Mouse (Mus musculus) left cerebral cortex, adult 18-20 months (tissue): ENCODE results near the gene Cyp2d9. TPM values are rescaled to one million over a fixed set of nuclear protein-coding genes. Genes with fewer than 3 reads are reported as not detected.
"Not testable (repeated sequence)": the region's sequence is repeated elsewhere in the genome, so short reads cannot be mapped to it uniquely, and the experiment has no call there.

Source experiments
- DNase-seq, 2 experiments: peaks; one replicate each; pipeline ENCODE4 v3.0.0; 2021 to 2022; ENCODE audit warnings: low spot score in 2 of 2, mixed read lengths in 1 of 2
- microRNA-seq, 2 experiments: library from miRNA; unstranded; fragments of <30 nt; microRNA quantifications; one replicate each; pipeline ENCODE4 v1.2.0; 2021
- total RNA-seq, 2 experiments: library from RNA; stranded (reverse); gene quantifications; 2 replicates each; pipeline ENCODE4 v1.2.3; 2021

The Cyp2d9 gene
- total RNA-seq, 2 experiments from 2014 or later, result not detected

DNA sequence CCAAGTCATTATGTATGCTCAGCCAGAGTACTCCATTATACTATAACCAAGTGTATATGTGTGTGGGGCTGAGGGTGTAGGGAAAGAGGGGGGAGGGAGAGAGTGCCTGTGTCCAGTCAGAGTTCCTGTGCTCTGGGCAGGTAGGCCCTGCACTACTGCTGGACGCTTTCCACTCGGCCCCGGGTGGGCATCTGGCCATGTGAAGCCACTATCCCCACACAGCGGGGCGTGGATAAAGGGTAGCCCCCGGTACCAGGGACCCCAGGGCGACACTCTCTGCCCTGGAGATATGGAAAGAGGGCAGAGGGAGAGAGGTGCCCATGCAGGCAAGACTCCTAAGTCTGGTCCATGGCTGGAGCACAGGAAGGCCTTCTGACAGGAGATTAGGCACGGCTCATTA is 12.0 kb downstream of the Cyp2d9 start:
- DNase-seq, result no peak

DNA sequence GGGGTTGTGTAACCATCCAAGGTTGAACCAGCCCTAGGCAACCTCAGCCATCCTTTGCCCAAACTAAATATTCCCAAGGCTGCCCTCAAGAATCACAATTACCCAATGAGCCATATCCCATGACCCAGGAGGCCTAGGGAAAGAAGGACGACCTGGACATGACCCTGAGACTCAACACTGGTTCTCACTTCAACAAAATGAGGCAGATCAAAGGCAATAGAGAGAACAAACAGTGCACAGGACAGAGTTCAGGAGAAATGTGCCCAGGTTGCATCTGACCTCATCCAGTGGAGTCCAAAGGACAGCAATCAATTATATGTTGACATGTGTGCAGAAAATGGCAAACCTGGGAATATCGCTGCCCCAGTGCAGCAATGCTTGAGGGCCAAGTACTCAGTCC is 16.8 kb downstream of the Cyp2d9 start:
- not testable (repeated sequence) for DNase-seq

DNA sequence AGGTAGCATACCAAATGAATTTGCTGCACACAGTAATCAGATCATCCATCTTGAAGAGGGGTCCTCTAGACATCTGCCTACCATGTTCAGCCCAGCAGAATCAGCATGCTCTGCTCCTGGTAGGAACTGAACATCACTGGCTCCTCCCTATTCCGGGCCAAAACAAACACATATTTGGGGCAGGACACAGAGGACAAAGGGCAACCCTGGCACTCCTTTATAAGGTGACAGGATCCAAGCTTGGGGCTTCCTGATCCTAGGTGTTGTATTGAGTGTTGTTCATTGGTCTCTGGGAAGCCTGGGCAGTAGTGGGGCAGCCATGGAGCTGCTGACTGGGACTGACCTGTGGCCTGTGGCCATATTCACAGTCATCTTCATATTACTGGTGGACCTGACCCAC is 18.9 kb downstream of the Cyp2d9 start:
- not testable (repeated sequence) for DNase-seq

DNA sequence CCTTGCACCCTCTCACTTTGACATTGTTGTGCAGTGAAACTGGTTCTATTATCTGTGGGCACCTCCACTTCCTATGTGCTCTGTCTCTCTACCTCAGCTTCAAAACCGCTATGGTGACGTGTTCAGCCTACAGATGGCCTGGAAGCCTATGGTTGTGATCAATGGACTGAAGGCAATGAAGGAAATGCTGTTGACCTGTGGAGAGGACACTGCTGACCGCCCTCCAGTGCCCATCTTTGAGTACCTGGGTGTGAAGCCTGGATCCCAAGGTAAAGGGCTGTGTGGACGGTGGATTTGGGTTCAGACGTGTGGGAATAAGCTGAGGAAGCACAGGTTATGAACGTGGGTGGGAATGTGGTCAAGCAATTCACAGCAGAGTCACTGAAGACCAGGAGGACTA is 20.3 kb downstream of the Cyp2d9 start:
- not testable (repeated sequence) for DNase-seq

DNA sequence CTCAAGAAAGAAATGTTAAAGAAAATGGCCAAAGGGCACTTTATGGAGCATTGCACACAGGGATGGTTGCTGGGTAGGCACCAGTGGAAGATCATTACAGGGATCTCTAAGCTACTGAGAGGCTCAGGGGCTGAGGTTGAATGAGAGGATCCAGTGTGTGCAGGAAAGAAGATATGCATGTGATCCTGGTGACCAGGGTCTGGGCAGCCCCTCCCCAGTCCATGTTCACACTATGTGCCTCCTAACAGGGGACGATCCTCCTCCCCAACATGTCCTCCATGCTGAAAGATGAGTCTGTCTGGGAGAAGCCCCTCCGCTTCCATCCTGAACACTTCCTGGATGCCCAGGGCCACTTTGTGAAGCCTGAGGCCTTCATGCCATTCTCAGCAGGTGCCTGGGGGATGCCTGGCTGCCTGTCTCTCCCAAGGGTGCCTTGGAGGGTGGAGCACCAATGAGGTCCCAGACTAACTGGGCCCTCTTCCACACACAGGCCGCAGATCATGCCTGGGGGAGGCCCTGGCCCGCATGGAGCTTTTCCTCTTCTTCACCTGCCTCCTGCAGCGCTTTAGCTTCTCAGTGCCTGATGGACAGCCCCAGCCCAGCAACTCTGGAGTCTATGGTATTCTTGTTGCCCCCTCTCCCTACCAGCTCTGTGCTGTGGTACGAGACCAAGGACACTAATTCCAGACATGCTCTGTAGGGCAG is 23.0 kb downstream of the Cyp2d9 start:
- DNase-seq, result not testable (repeated sequence)

DNA sequence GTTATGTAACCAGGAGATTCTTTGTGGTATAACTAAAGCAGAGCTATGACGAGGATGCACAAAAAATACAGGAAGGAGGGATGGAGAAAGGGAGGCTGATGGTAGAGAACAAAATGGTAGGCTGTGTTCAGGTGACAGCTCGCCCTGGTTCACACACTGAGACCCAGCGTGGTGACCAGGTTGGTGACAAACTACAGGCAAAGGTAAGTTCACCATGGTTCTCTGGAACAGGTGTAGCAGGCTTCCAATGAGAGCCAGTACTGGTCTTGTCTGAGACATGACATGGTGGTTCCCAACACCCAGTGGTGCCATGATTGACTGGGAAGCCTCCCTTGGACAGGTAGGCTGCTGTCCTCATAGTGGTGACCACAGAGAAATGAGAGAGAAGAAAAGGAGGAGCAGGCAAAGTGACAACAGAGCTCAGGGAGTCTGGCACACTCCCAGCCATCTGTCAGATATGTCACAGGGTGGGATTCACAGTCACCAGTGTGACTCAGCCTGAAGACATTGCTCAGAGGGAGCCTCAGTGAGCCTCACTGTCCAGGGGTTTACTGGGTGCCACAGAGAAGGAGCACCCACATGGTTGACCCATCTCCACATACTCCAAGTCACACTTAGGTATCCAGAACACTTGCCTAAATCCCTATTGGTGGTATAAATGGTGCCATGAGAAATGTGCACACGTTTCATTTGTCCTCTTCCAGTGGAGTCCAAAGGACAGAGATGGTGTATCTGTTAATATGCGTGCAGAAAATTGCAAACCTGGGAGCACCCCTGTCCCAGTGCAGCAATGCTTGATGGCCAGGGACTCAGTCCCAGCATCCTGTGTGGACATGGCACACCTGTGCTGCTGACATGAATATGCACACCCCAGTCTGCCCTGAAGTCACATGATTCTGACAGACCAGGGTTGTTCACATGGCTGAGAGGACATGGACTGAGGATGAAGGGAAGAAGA is 24.1 kb downstream of the Cyp2d9 start:
- DNase-seq, result no peak

DNA sequence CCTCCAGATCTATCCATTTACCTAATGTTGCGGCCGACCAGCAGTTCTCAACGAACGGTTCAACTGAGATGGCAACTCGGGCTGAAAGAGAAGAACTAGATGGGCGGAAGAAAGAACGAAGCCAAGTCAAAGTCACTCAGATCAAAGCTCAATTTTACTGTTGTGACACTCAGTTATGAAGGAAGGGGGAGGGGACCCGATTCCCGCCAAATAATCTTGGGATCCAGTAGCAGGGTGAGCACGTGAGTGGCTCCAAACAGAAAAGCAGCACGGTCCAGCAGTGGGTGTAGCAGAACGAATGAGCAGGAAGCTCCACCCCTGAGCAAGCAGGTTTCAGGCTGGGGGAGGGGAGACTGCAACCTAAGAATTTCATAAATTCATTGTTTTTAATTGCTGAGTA is 26.0 kb downstream of the Cyp2d9 start:
- DNase-seq, result not testable (repeated sequence)

DNA sequence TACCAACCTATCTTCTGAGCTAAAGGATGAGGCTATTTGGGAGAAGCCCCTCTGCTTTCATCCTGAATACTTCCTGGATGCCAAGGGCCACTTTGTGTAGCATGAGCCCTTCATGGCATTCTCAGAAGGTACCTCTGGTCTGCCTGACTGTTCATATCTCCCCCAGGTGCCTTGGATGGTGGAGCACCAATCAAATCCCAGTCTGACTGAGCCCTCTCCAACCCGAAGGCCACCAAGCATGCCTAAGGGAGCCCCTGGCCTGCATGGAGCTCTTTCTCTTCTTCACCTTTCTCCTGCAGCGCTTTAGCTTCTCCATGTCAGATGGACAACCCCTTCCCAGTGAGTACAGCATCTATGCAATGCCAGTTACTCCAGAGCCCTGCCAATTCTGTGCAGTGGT is 31.5 kb downstream of the Cyp2d9 start:
- no peak for DNase-seq

DNA sequence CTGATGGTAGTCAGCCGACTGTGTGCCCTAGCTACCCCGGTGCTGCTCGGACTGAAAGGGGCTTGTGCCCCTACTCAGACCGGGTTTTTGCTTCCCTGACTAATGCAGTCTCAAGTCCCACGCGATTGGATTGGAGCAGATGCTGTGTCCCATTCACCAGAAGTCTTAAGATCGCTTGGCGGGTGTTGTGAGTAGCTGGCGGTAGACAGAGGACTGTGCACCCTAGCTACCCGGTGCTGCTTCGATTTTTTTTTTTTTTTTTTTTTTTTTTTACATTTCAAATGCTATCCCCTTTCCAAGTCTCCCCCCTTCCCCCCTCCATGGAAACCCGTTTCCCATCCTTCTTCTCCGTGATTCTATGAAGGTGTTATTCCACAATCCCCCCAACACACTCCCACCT is 61.0 kb downstream of the Cyp2d9 start:
- not testable (repeated sequence) for DNase-seq

Small RNA genes within 50 kb of the gene (microRNA-seq; reads per million reads assigned to microRNA genes)
- gene Gm25990, result 0 reads per million in 2 experiments
- 0 reads per million in 2 experiments for gene Gm27331
- 0 reads per million in 2 experiments for gene Gm27622
- gene Gm27825, result 0 reads per million in 2 experiments
- gene Mir7684, result 0 reads per million in 2 experiments

Other genes with a start within 250 kb of the Cyp2d9 start
- gene Shisa8, start 220.6 kb upstream of the Cyp2d9 start, total RNA-seq, result 1 to 10 TPM; 2.6 to 3.0 TPM
- under 1 TPM; 0.26 to 0.49 TPM for gene Tnfrsf13c, start 209.1 kb upstream of the Cyp2d9 start, total RNA-seq
- gene Cenpm, start 188.7 kb upstream of the Cyp2d9 start, total RNA-seq, result 1 to 10 TPM; 4.0 to 4.4 TPM
- gene 1500009C09Rik, start 181.0 kb upstream of the Cyp2d9 start, total RNA-seq, result 100 to 1,000 TPM in 1 of 2 experiments, 10 to 100 TPM in 1; 93.7 to 101 TPM
- gene Sept3, start 158.5 kb upstream of the Cyp2d9 start, total RNA-seq, result 100 to 1,000 TPM; 494 to 520 TPM
- not detected for gene Wbp2nl, start 134.5 kb upstream of the Cyp2d9 start, total RNA-seq
- 10 to 100 TPM; 29.1 to 30.2 TPM for gene Naga, start 94.5 kb upstream of the Cyp2d9 start, total RNA-seq
- under 1 TPM; 0.23 to 0.35 TPM for gene Pheta2, start 94.5 kb upstream of the Cyp2d9 start, total RNA-seq
- 100 to 1,000 TPM; 140 to 146 TPM for gene Smdt1, start 94.5 kb upstream of the Cyp2d9 start, total RNA-seq
- gene Ndufa6, start 79.1 kb upstream of the Cyp2d9 start, total RNA-seq, result 100 to 1,000 TPM; 195 to 198 TPM
- gene Cyp2d22, start 53.2 kb upstream of the Cyp2d9 start, total RNA-seq, result 10 to 100 TPM; 36.4 to 40.9 TPM
- gene Cyp2d11, start 39.4 kb upstream of the Cyp2d9 start, total RNA-seq, result under 1 TPM in 1 of 2 experiments, not detected in 1; 0.35 TPM
- under 1 TPM in 1 of 2 experiments, not detected in 1; 0.46 TPM for gene Cyp2d10, start 26.2 kb upstream of the Cyp2d9 start, total RNA-seq
- not detected for gene Cyp2d12, start 121.6 kb downstream of the Cyp2d9 start, total RNA-seq
- gene Cyp2d34, start 187.5 kb downstream of the Cyp2d9 start, total RNA-seq, result not detected